18 mouse cellular contexts compared by ENCODE assay signal in the genomic region with DNA sequence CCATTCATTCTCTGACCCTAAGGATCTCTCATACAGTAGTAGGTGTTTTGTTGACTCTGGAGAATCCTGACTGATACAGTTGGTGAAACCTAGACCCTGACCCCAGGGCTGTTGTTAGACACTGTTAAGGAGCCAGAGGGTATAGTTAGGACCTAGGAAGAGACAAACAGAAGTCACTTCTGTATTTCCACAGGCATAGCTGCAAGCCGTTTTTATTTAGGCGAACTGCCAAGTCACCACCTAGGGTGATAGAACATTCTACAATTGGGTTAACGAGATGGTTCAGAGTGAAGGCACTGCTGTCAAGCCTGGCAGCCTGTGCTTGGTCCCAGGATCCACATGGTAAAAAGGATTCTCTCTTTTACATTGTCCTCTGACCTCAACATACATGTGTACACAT. TPM values are rescaled to one million over a fixed set of nuclear protein-coding genes. Genes with fewer than 3 reads are reported as not detected.
DNase-seq lines count a peak whose midpoint lies in the region; ATAC-seq lines count a peak whose summit lies in the region.
"Had no signal": no experiment of that assay in that cellular context is flagged by ENCODE, and none has a peak within 500 bp of the region (broad histone marks: within the 10 kb centered on the region; RNA-seq: fewer than 3 reads in every experiment).

No protein-coding gene starts in this region.

- ATAC-seq in hematopoietic stem cell, adult 5-6 weeks (replicated peaks in 1 of 2; ENCODE audit: insufficient read depth in 1 of 2, low FRiP score in 2 of 2, low TSS enrichment in 1 of 2, low read depth in 1 of 2, poor library complexity in 2 of 2, severe bottlenecking in 2 of 2) = peak; percentile 35 to 61; a peak in 1 of 4 replicates
- ATAC-seq: CD4-positive, CD25-positive, alpha-beta regulatory T cell, adult 4 months; forebrain, embryonic 15.5 days; hindbrain, embryonic 16.5 days; intestine, embryonic 15.5 days had no signal

- intact Hi-C loops in left cerebral cortex, postnatal 4 days (cut with DNase I) = no loop called here
- intact Hi-C loops in left cerebral cortex, postnatal 36 days (cut with DNase I) = no loop called here

- peak; percentile 6 for DNase-seq in left cerebral cortex, postnatal 4 days
- DNase-seq in left cerebral cortex, postnatal 36 days (ENCODE audit: low spot score in 2 of 2) = no peak
- DNase-seq in MEL-GATA-1-ER (ENCODE audit: extremely low read depth, low read depth) = peak; percentile 42
- no peak for DNase-seq in testis, postnatal 14 days (ENCODE audit: low spot score)
- no peak for DNase-seq in Muller cell, postnatal 12 days (ENCODE audit: inconsistent ontology term)
- DNase-seq: adrenal gland, adult 8-10 months; adrenal gland, postnatal 25 days; cerebellum, adult 18-20 months; cerebellum, adult 9-10 months; cerebellum, postnatal 25 days; embryo, embryonic 11 days; gastrocnemius, postnatal 25 days; heart, adult 2 months had no signal

RNA-seq across cellular contexts. Expression of gene Actn2, which starts 6.3 kb away (rescaled TPM):
- 10 to 100 TPM; 12.3 to 15.2 TPM for total RNA-seq in left cerebral cortex, postnatal 4 days (2021)
- total RNA-seq in left cerebral cortex, postnatal 36 days (2021) = 10 to 100 TPM; 15.2 to 19.4 TPM
- total RNA-seq in hematopoietic stem cell, adult 5-6 weeks (2017) = 0.60 and 2.8 TPM in 2 replicates

RNA-seq across cellular contexts. Expression of gene Heatr1, which starts 48.0 kb away (rescaled TPM):
- total RNA-seq in left cerebral cortex, postnatal 4 days (2021) = 10 to 100 TPM; 31.1 to 34.9 TPM
- 10 to 100 TPM; 24.1 to 31.6 TPM for total RNA-seq in left cerebral cortex, postnatal 36 days (2021)
- total RNA-seq in hematopoietic stem cell, adult 5-6 weeks (2017) = 77.2 and 90.0 TPM in 2 replicates

Comparison
In these comparisons a context has a peak if more than half of its experiments do, and no peak if none do; other contexts are left out.
1. DNase-seq: peak in left cerebral cortex, postnatal 4 days (single experiment) and MEL-GATA-1-ER (single experiment); none in left cerebral cortex, postnatal 36 days (0 of 2), testis, postnatal 14 days (single experiment) and Muller cell, postnatal 12 days (single experiment).